Mouse (Mus musculus) stomach, postnatal 0 days (tissue): ENCODE results near the gene Fam174b. TPM values are rescaled to one million over a fixed set of nuclear protein-coding genes. Genes with fewer than 3 reads are reported as not detected.

ENCODE experiments used
- ATAC-seq: fragments of 200-750 bp; cut with Nextera tagmentation; 2 replicates; pipeline ENCODE4 v1.8.0; 2017; ENCODE audit not compliant: low FRiP score, low TSS enrichment
- DNase-seq: peaks from one replicate; pipeline ENCODE4 v3.0.0-alpha.2; 2016; ENCODE audit warnings: low spot score
- H3K27ac ChIP-seq: fragments of 300-500 bp; sonication (generic); replicated peaks from 2 replicates; pipeline ENCODE4 v1.5.1; 2014; ENCODE audit warnings: mild to moderate bottlenecking, control low read depth
- H3K27me3 ChIP-seq: fragments of 300-500 bp; sonication (generic); 2 replicates; pipeline ENCODE4 v1.6.1; 2014; ENCODE audit warnings: low read length; ENCODE audit not compliant: control insufficient read depth, insufficient read depth
- H3K36me3 ChIP-seq: fragments of 300-500 bp; sonication (generic); 2 replicates; pipeline ENCODE4 v1.6.1; 2014; ENCODE audit warnings: low read length, mixed read lengths; ENCODE audit not compliant: control insufficient read depth, insufficient read depth
- H3K4me1 ChIP-seq: fragments of 300-500 bp; sonication (generic); replicated peaks from 2 replicates; pipeline ENCODE4 v1.6.1; 2014; ENCODE audit warnings: antibody characterized with exemption; ENCODE audit not compliant: control insufficient read depth, insufficient read depth
- H3K4me2 ChIP-seq: fragments of 300-500 bp; sonication (generic); replicated peaks from 2 replicates; pipeline ENCODE4 v1.6.1; 2014; ENCODE audit warnings: low read depth, mild to moderate bottlenecking, control low read depth, moderate library complexity
- H3K4me3 ChIP-seq: fragments of 300-500 bp; sonication (generic); 2 replicates; pipeline ENCODE4 v1.5.1; 2014; ENCODE audit warnings: low read depth, low read length, control low read depth
- H3K9ac ChIP-seq: fragments of 300-500 bp; sonication (generic); 2 replicates; pipeline ENCODE4 v1.6.1; 2014; ENCODE audit warnings: mild to moderate bottlenecking, low read length, control low read depth, mixed read lengths
- H3K9me3 ChIP-seq: fragments of 300-500 bp; sonication (generic); 2 replicates; pipeline ENCODE4 v1.6.1; 2016; ENCODE audit warnings: low read length; ENCODE audit not compliant: control insufficient read depth
- CTCF ChIP-seq: IDR thresholded peaks from 2 replicates; pipeline ENCODE4 v1.5.1; 2016; ENCODE audit warnings: antibody characterized with exemption, low read depth, mild to moderate bottlenecking, moderate library complexity
- EP300 ChIP-seq: optimal IDR thresholded peaks from 2 replicates; pipeline ENCODE3; 2016; ENCODE audit warnings: antibody characterized with exemption
- WGBS: fragments of 180-500 bp; shearing (Covaris S2); extraction: QIAGEN DNeasy Blood & Tissue Kit; methylation state at CpG from one replicate; pipeline ENCODE4 v1.1.7; 2014; 5-methylcytosine and 5-hydroxymethylcytosine counted together
- polyA plus RNA-seq: library from polyadenylated mRNA; unstranded; fragments of >200 nt; fragmentation: Nextera tagmentation; extraction: Ambion mirVana; gene quantifications from 2 replicates; pipeline ENCODE4 v1.2.1, GENCODE M21; 2015

Fam174b gene
- polyA plus RNA-seq, 1 experiment from 2014 or later, result 48.6 TPM

GRCm38 (mm10) chr7:73785815-73786214, 45.7 kb downstream of the Fam174b start:
- Histone ChIP-seq H3K4me3 (no peak overlapping the region), H3K4me1 (no peaks in the 10 kb centered on the region), H3K27me3 (no peaks in the 10 kb centered on the region), H3K9ac (no peak overlapping the region), H3K9me3 (no peaks in the 10 kb centered on the region), H3K4me2 (no peak overlapping the region), H3K27ac (no peak overlapping the region), H3K36me3 (no peaks in the 10 kb centered on the region)
- TF ChIP-seq CTCF (no peak), EP300 (no peak)
- no peak for DNase-seq
- 87% methylated on average over 4 of the region's 4 CpGs for WGBS
- no peak for ATAC-seq

- H3K4me1 ChIP-seq, result no peaks in the 10 kb centered on the region
- H3K27ac ChIP-seq, result no peak overlapping the region
- no peak for TF ChIP-seq CTCF
- TF ChIP-seq EP300, result no peak
- 75% methylated on average over 8 of the region's 8 CpGs for WGBS
- ATAC-seq, result no peak
- no peak overlapping the region for H3K4me3 ChIP-seq
- no peaks in the 10 kb centered on the region for H3K9me3 ChIP-seq
- no peak overlapping the region for H3K4me2 ChIP-seq
- H3K27me3 ChIP-seq, result no peaks in the 10 kb centered on the region
- no peak for DNase-seq
- H3K36me3 ChIP-seq, result no peaks in the 10 kb centered on the region
- no peak overlapping the region for H3K9ac ChIP-seq
Observed at GRCm38 (mm10) chr7:73787513-73787912, 47.4 kb downstream of the Fam174b start.

GRCm38 (mm10) chr7:73791096-73791495, 51.0 kb downstream of the Fam174b start:
- TF ChIP-seq EP300 (no peak), CTCF (no peak)
- H3K4me3 ChIP-seq, result no peak overlapping the region
- H3K9ac ChIP-seq, result no peak overlapping the region
- no peak for DNase-seq
- no peak overlapping the region for H3K27ac ChIP-seq
- 35% methylated on average over 8 of the region's 8 CpGs for WGBS
- no peaks in the 10 kb centered on the region for H3K9me3 ChIP-seq
- no peaks in the 10 kb centered on the region for H3K4me1 ChIP-seq
- no peak overlapping the region for H3K4me2 ChIP-seq
- ATAC-seq, result no peak
- H3K36me3 ChIP-seq, result no peaks in the 10 kb centered on the region
- H3K27me3 ChIP-seq, result no peaks in the 10 kb centered on the region

GRCm38 (mm10) chr7:73792155-73792554, 52.1 kb downstream of the Fam174b start:
- WGBS, result 55% methylated on average over 4 of the region's 4 CpGs
- Histone ChIP-seq H3K9ac (no peak overlapping the region), H3K4me2 (no peak overlapping the region), H3K27me3 (no peaks in the 10 kb centered on the region), H3K4me1 (no peaks in the 10 kb centered on the region), H3K36me3 (no peaks in the 10 kb centered on the region), H3K4me3 (no peak overlapping the region), H3K27ac (no peak overlapping the region), H3K9me3 (no peaks in the 10 kb centered on the region)
- DNase-seq (no peak), ATAC-seq (no peak)
- TF ChIP-seq CTCF, result no peak
- TF ChIP-seq EP300, result no peak

- no peaks in the 10 kb centered on the region for H3K9me3 ChIP-seq
- no peak for DNase-seq
- H3K4me1 ChIP-seq, result no peaks in the 10 kb centered on the region
- no peaks in the 10 kb centered on the region for H3K27me3 ChIP-seq
- peak; percentile 32; the same call in 1 of the 2 replicates for ATAC-seq
- WGBS, result 44% methylated on average over 3 of the region's 3 CpGs
- H3K4me3 ChIP-seq, result no peak overlapping the region
- no peaks in the 10 kb centered on the region for H3K36me3 ChIP-seq
- TF ChIP-seq CTCF (no peak), EP300 (no peak)
- H3K27ac ChIP-seq, result no peak overlapping the region
- no peak overlapping the region for H3K4me2 ChIP-seq
- H3K9ac ChIP-seq, result no peak overlapping the region
Observed at GRCm38 (mm10) chr7:73792641-73793040, 52.5 kb downstream of the Fam174b start.

- ATAC-seq (no peak), DNase-seq (peak; percentile 41)
- no peaks in the 10 kb centered on the region for H3K27me3 ChIP-seq
- no peaks in the 10 kb centered on the region for H3K9me3 ChIP-seq
- no peak overlapping the region for H3K4me2 ChIP-seq
- TF ChIP-seq CTCF (peak; percentile 73), EP300 (no peak)
- H3K36me3 ChIP-seq, result no peaks in the 10 kb centered on the region
- no peak overlapping the region for H3K9ac ChIP-seq
- H3K27ac ChIP-seq, result no peak overlapping the region
- H3K4me3 ChIP-seq, result no peak overlapping the region
- 55% methylated on average over 2 of the region's 2 CpGs for WGBS
- no peaks in the 10 kb centered on the region for H3K4me1 ChIP-seq
Observed at GRCm38 (mm10) chr7:73809261-73809660, 69.2 kb downstream of the Fam174b start.
